Mouse (Mus musculus): ENCODE results near the gene Pan3. TPM values are rescaled to one million over a fixed set of nuclear protein-coding genes. Genes with fewer than 3 reads are reported as not detected.
"Not testable (repeated sequence)": the region's sequence is repeated elsewhere in the genome, so short reads cannot be mapped to it uniquely, and the experiment has no call there.

Gene Pan3
- total RNA-seq, 2 experiments from 2014 or later = 156 to 404 TPM

GRCm38 (mm10) chr5:147549016-147549755 lies 119.2 kb downstream of the Pan3 start:
- no peak for ATAC-seq (replicated peaks; ENCODE audit: poor library complexity)

DNA sequence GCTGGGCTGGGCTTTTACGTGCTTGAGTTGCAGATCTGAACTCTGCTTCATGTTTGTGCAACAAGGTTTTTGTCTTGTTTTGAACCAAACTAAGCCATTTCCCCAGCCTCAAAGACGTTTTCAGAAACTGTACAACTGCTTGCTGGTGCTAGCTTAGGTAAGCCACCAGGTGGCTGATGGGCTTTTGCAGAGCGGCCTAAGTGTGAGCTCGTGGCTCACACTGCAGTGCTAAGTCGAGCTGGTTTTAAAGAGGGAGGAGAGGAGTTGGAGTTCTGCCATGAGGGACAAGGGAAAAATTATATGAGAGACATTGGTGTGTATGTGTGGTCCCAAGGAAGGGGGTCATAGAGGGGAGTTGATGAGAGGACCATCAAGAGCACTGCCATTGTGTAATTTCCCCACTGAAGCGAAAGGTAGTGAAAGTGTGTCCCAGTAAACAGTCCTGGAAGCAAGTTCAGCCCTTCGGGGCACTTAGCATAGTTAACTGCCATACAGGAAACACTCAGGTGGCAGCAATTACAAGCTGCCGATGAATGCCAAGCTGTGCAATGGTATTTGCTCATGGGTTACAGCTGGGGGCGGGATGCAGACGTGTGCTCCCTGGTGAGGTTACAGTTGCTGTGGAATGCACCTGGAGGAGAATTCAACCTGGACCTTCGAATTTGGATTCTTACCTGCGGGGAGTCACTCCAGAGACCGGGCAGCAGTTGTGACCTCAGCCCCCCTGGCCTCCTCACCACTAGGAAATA lies 122.1 kb downstream of the Pan3 start:
- ATAC-seq (replicated peaks; ENCODE audit: poor library complexity) = no peak

DNA sequence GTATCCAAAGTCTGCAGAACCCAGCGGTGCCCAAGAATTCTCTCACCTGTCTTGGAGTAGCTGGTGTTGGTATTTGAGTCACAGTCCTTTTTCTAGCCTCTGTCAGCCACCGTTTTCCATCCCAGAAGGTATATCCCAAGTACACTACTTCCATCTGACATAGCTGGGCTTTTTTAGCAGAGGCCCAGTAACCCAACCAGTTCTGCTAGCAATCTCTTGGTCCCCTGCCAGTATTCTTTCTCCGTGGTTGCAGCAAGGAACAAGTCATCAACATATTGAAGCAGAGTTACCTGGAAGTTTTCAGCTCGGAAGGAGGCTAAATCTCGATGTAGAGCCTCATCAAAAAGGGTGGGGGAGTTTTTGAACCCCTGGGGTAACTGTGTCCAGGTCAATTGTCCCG lies 127.7 kb downstream of the Pan3 start:
- not testable (repeated sequence) for ATAC-seq (replicated peaks; ENCODE audit: poor library complexity)

GRCm38 (mm10) chr5:147563511-147564139 lies 133.7 kb downstream of the Pan3 start:
- ATAC-seq (replicated peaks; ENCODE audit: poor library complexity) = peak; percentile 25; the same call in 1 of the 2 replicates

GRCm38 (mm10) chr5:147564140-147564590 lies 134.2 kb downstream of the Pan3 start:
- peak; percentile 81 for ATAC-seq (replicated peaks; ENCODE audit: poor library complexity)

GRCm38 (mm10) chr5:147565444-147565843 lies 135.5 kb downstream of the Pan3 start:
- no peak for ATAC-seq (replicated peaks; ENCODE audit: poor library complexity)

DNA sequence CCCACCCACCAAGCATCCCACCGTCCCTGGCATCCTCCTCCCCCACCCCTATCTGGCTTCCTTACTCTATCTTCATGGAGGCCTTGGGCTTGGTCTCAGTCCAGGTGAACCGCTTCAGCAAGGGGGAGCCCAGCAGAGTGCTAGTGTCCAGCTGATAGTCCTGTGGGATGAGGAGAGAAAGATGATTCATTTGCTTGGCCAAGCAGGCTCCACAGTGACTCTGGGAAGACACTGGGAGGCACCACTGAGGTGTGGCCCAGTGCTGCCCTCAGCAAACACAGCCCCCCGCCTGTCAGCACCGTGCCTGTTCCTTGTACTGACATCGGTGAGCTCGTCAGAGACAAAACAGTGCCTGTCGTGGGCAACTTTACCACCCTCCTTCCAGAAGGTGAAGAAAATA lies 136.4 kb downstream of the Pan3 start:
- no peak for ATAC-seq (replicated peaks; ENCODE audit: poor library complexity)

DNA sequence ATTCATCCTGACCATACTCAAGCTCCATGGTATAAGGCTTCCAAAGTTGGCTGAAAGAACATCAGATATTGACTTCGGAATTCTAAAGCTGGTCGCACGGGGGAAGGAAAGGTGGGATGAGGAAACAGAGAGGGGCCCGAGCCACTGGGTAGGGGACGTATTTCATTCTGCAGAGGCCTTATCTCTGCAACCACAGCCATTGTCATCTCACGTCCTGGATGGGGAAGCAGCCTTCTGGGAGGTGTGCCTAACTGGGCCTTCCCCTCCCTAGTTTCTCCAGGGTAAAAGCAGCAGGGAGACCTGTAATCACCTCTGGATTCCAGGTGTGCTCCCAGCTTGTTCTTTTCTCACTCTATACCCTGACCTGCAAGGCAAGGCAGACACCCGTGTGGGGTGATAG lies 142.7 kb downstream of the Pan3 start:
- ATAC-seq (replicated peaks; ENCODE audit: poor library complexity) = no peak

DNA sequence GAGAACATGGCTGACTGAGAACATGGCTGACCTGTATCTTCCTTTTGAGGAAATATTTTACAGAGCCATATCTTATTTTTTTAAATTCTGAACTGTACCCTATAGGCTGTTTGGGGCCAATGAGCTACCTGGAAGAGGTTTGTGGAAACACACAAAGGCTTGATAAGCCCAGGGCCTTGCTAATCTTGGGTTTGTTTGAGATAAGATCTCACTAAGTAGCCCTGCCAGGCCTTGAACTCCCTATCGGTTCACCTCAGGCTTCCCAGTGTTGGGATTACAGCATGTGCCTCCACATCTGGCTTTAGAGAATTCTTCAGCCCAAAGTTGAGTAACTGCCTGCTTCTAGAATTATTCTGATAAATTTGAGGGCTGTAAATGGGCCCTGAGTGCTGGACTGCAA lies 143.6 kb downstream of the Pan3 start:
- no peak for ATAC-seq (replicated peaks; ENCODE audit: poor library complexity)

GRCm38 (mm10) chr5:147574517-147574916 lies 144.6 kb downstream of the Pan3 start:
- peak; percentile 92 for ATAC-seq (replicated peaks; ENCODE audit: poor library complexity)

- ATAC-seq (replicated peaks; ENCODE audit: poor library complexity) = no peak
These were observed 147.0 kb downstream of the Pan3 start for GRCm38 (mm10) chr5:147577003-147577402.

DNA sequence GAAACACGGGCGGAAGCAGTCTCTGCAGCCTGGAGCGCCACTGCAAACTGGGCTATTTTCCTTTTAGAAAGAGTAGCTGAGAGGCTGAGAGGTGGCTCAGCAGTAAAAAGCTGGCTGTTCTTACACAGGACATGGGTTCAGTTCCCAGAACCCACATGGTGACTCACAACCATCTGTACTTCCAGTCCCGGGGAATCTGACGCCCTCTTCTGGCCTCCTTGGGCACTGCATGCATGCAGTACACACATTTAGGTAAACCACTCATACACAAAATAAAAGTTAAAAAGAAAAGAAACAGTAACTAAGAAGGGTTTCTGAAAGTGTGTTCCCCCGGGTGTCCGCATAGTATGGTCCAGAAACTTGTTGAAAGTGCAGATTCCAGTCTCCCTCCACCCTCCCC lies 149.2 kb downstream of the Pan3 start:
- ATAC-seq (replicated peaks; ENCODE audit: poor library complexity) = no peak

DNA sequence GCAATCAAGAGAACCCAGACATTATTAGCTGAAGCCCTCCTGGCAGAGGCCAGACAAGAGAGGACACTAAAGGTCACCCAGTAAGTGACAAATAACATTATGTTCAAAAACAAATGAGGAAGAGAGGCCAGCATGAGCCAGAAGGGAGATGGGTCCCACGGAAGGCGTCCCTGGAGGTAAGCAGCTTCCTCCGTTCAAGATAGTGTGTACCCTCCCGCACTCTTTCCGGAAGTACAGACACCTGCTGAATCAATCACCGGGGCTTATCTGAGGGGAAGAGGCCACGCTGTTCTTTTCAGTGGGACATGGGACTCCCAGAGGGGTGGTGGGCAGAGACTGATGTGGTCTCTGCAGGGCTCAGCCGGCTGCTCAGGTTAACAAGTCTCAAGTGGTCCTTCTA lies 149.7 kb downstream of the Pan3 start:
- no peak for ATAC-seq (replicated peaks; ENCODE audit: poor library complexity)

GRCm38 (mm10) chr5:147580181-147580580 lies 150.2 kb downstream of the Pan3 start:
- no peak for ATAC-seq (replicated peaks; ENCODE audit: poor library complexity)

GRCm38 (mm10) chr5:147583702-147584298 lies 153.8 kb downstream of the Pan3 start:
- peak; percentile 89 for ATAC-seq (replicated peaks; ENCODE audit: poor library complexity)

DNA sequence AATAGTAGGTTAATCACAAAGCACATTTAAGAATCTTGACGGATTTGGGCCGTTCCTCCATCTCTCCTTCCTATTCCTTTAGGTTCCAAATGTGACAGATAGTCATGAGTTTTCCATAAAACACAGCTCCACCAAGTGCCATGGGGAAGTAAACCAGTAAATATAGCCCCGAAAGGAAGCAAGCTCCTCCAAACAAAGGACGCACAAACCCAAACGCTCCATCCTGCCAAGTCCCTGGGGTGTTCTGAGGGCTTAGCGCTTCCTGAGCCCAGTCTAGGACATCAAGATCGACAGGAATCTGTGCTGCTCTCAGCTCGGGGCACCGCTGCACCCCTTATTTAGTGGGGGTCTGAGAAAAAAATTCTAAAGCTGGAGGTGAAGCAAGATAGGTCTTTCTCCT lies 154.7 kb downstream of the Pan3 start:
- ATAC-seq (replicated peaks; ENCODE audit: poor library complexity) = no peak

GRCm38 (mm10) chr5:147585070-147585469 lies 155.1 kb downstream of the Pan3 start:
- no peak for ATAC-seq (replicated peaks; ENCODE audit: poor library complexity)

DNA sequence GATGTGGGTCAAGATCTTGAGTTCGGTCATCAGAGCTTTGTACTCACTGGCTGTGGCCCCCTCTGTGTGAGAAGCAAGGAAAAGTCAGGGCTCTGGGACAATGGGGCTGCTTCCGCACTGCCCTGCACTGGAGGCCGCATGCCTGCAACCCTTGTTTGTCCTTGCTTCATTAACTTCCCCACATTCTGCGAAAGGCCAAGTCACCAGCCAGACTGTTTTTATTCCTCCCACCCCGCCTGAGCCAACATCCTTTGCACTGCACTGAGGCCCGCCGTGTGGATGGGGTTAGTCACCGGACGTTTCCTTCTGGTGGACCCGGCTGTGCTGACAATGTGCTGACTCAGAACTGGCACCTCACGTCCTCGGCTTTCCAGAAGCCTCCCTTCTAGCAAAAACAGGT lies 159.9 kb downstream of the Pan3 start:
- peak; percentile 89 for ATAC-seq (replicated peaks; ENCODE audit: poor library complexity)

DNA sequence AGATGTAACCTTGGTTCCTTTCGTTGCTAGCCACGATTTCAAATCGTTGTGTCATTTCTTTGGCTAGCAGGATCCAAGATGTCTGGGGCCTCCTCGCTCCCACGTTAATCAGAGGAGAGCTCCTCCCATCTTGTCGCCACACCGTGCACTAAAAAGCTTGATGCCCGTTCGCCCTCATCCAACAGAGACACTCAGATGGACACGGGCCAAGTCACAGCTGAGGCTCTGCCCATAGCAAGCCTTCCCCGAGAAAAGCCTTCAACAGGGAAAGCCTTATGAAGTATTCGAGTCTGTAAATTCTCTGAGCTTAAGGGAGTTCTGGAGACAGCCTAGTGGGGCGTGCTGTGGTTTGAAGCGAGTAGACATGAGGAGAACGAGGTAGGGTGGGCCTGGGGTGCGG lies 167.9 kb downstream of the Pan3 start:
- no peak for ATAC-seq (replicated peaks; ENCODE audit: poor library complexity)

Measured in megakaryocyte progenitor cell, adult 5-6 weeks (primary cell).